Mouse (Mus musculus): Measurements from ENCODE around the gene Slc7a1. TPM values are rescaled to one million over a fixed set of nuclear protein-coding genes. Genes with fewer than 3 reads are reported as not detected.

Slc7a1 gene
- total RNA-seq, 2 experiments from 2014 or later, result 7.6 to 17.2 TPM

Other genes with a start within 250 kb of the Slc7a1 start
- gene Ubl3, start 152.9 kb upstream of the Slc7a1 start, total RNA-seq (2015), result 90.4 and 93.3 TPM in 2 replicates
- gene Ubl3, start 152.9 kb upstream of the Slc7a1 start, total RNA-seq (2017), result 122 and 130 TPM in 2 replicates